Mouse (Mus musculus) MEL (cell line): ENCODE measurements at regions not wholly inside any gene's neighbourhood (a gene's known extent, or its start where the extent isn't known, plus 50 kb on each side); places are given as distances from the start of the nearest gene placed in this dataset.

Experiments used
- DNase-seq: peaks from one replicate; pipeline ENCODE4 v3.0.0; 2011; ENCODE audit warnings: low read depth, low spot score
- H3K27ac ChIP-seq: 2 replicates; pipeline ENCODE4 v1.5.1; 2012; ENCODE audit warnings: low read depth, mild to moderate bottlenecking, control low read depth, low read length, moderate library complexity; ENCODE audit not compliant: control insufficient read depth
- H3K27me3 ChIP-seq, 2 experiments: fragments of 150-350 bp in 1 of 2; sonication (generic) in 1 of 2; 2 replicates each; pipeline ENCODE4 v1.6.1; 2012; ENCODE audit warnings: low read length in 2 of 2, mild to moderate bottlenecking in 2 of 2, improper control_type of control experiment in 1 of 2, moderate library complexity in 1 of 2; ENCODE audit not compliant: insufficient read depth in 2 of 2, control insufficient read depth in 1 of 2
- H3K36me3 ChIP-seq, 2 experiments: 2 replicates each; pipeline ENCODE4 v1.6.1; 2012 to 2014; ENCODE audit warnings: low read length in 2 of 2, improper control_type of control experiment in 1 of 2, inconsistent platforms in 1 of 2, mild to moderate bottlenecking in 1 of 2; ENCODE audit not compliant: insufficient read depth in 2 of 2, control insufficient read depth in 1 of 2
- H3K4me1 ChIP-seq, 2 experiments: fragments of 150-350 bp in 1 of 2; sonication (generic) in 1 of 2; 2 replicates each; pipeline ENCODE4 v1.6.1; 2012; ENCODE audit warnings: low read length in 2 of 2, improper control_type of control experiment in 1 of 2, mild to moderate bottlenecking in 1 of 2; ENCODE audit not compliant: insufficient read depth in 2 of 2, control insufficient read depth in 1 of 2
- H3K4me3 ChIP-seq, 2 experiments: fragments of 150-350 bp in 1 of 2; sonication (generic) in 1 of 2; 2 replicates each; pipeline ENCODE4 v1.5.1; 2012; ENCODE audit warnings: low read depth in 2 of 2, low read length in 2 of 2, mild to moderate bottlenecking in 2 of 2, moderate library complexity in 2 of 2, control low read depth in 1 of 2, improper control_type of control experiment in 1 of 2; ENCODE audit not compliant: control insufficient read depth in 1 of 2, insufficient read depth in 1 of 2
- H3K79me2 ChIP-seq: 2 replicates; pipeline ENCODE4 v1.6.1; 2012; ENCODE audit warnings: mild to moderate bottlenecking, low read length, moderate library complexity; ENCODE audit not compliant: control insufficient read depth, poor library complexity, insufficient read depth
- H3K9ac ChIP-seq: 2 replicates; pipeline ENCODE4 v1.6.1; 2012; ENCODE audit warnings: low read depth, mild to moderate bottlenecking, control low read depth, low read length, moderate library complexity; ENCODE audit not compliant: control insufficient read depth, poor library complexity, severe bottlenecking
- H3K9me3 ChIP-seq: fragments of 150-350 bp; sonication (generic); replicated peaks from 2 replicates; pipeline ENCODE4 v1.6.1; 2012; ENCODE audit warnings: mild to moderate bottlenecking, low read length, improper control_type of control experiment, moderate library complexity; ENCODE audit not compliant: insufficient read depth
- BHLHE40 ChIP-seq: IDR thresholded peaks from 2 replicates; pipeline ENCODE4 v1.6.1; 2012; ENCODE audit warnings: low read depth, mild to moderate bottlenecking, inconsistent platforms, low read length, improper control_type of control experiment, borderline replicate concordance
- CTCF ChIP-seq, 3 experiments: IDR thresholded peaks in 2 of 3; conservative IDR thresholded peaks in 1 of 3; 2 replicates each; pipeline ENCODE4 v1.5.1; 2011 to 2012; ENCODE audit warnings: low read length in 3 of 3, low read depth in 2 of 3, mild to moderate bottlenecking in 2 of 3, improper control_type of control experiment in 1 of 3, inconsistent platforms in 1 of 3, mixed read lengths in 1 of 3, moderate library complexity in 1 of 3; ENCODE audit not compliant: control insufficient read depth in 1 of 3, insufficient read depth in 1 of 3, poor library complexity in 1 of 3, severe bottlenecking in 1 of 3
- E2F4 ChIP-seq: IDR thresholded peaks from 2 replicates; pipeline ENCODE4 v1.6.1; 2011; ENCODE audit warnings: low read depth, low read length, improper control_type of control experiment, borderline replicate concordance
- EP300 ChIP-seq, 2 experiments: IDR thresholded peaks; 2 replicates each; pipeline ENCODE4 v1.6.1; 2011; ENCODE audit warnings: improper control_type of control experiment in 2 of 2, low read length in 2 of 2, low read depth in 1 of 2, mild to moderate bottlenecking in 1 of 2
- ETS1 ChIP-seq: IDR thresholded peaks from 2 replicates; pipeline ENCODE4 v1.6.1; 2012; ENCODE audit warnings: low read depth, mild to moderate bottlenecking, inconsistent platforms, low read length, improper control_type of control experiment, moderate library complexity
- GABPA ChIP-seq: IDR thresholded peaks from 2 replicates; pipeline ENCODE4 v1.6.1; 2012; ENCODE audit warnings: low read depth, mild to moderate bottlenecking, inconsistent platforms, low read length, improper control_type of control experiment, moderate library complexity
- GATA1 ChIP-seq: IDR thresholded peaks from 2 replicates; pipeline ENCODE4 v1.6.1; 2011; ENCODE audit warnings: low read depth, low read length, improper control_type of control experiment
- HCFC1 ChIP-seq: IDR thresholded peaks from 2 replicates; pipeline ENCODE4 v1.6.1; 2012; ENCODE audit warnings: low read depth, mild to moderate bottlenecking, inconsistent platforms, low read length, improper control_type of control experiment, moderate library complexity
- JUND ChIP-seq: IDR thresholded peaks from 2 replicates; pipeline ENCODE4 v1.6.1; 2011; ENCODE audit warnings: low read depth, mild to moderate bottlenecking, improper control_type of control experiment, low read length
- KAT2A ChIP-seq: conservative IDR thresholded peaks from 2 replicates; pipeline ENCODE4 v1.6.1; 2012; ENCODE audit warnings: low read depth, low read length, improper control_type of control experiment, inconsistent platforms
- MAX ChIP-seq: IDR thresholded peaks from 2 replicates; pipeline ENCODE4 v1.6.1; 2011; ENCODE audit warnings: low read length, improper control_type of control experiment
- MAZ ChIP-seq: IDR thresholded peaks from 2 replicates; pipeline ENCODE4 v1.6.1; 2012; ENCODE audit warnings: low read depth, mild to moderate bottlenecking, inconsistent platforms, low read length, improper control_type of control experiment
- MYB ChIP-seq: IDR thresholded peaks from 2 replicates; pipeline ENCODE4 v1.6.1; 2011; ENCODE audit warnings: mild to moderate bottlenecking, low read depth, low read length, improper control_type of control experiment
- MYC ChIP-seq: IDR thresholded peaks from 2 replicates; pipeline ENCODE4 v1.6.1; 2011; ENCODE audit warnings: low read depth, mild to moderate bottlenecking, low read length, improper control_type of control experiment, moderate library complexity
- NRF1 ChIP-seq: IDR thresholded peaks from 2 replicates; pipeline ENCODE4 v1.6.1; 2014; ENCODE audit warnings: low read depth, mild to moderate bottlenecking, inconsistent platforms, low read length, improper control_type of control experiment, moderate library complexity; ENCODE audit not compliant: poor library complexity, insufficient read depth, severe bottlenecking
- POLR2AphosphoS2 ChIP-seq: IDR thresholded peaks from 2 replicates; pipeline ENCODE4 v1.6.1; 2011; ENCODE audit warnings: low read length, improper control_type of control experiment
- RAD21 ChIP-seq: IDR thresholded peaks from 2 replicates; pipeline ENCODE4 v1.6.1; 2011; ENCODE audit warnings: mild to moderate bottlenecking, low read depth, low read length, improper control_type of control experiment
- RCOR1 ChIP-seq: IDR thresholded peaks from 2 replicates; pipeline ENCODE4 v1.6.1; 2012; ENCODE audit warnings: low read depth, mild to moderate bottlenecking, inconsistent platforms, low read length, improper control_type of control experiment
- SIN3A ChIP-seq: IDR thresholded peaks from 2 replicates; pipeline ENCODE4 v1.6.1; 2012; ENCODE audit warnings: low read length, improper control_type of control experiment, inconsistent platforms
- SMC3 ChIP-seq: IDR thresholded peaks from 2 replicates; pipeline ENCODE4 v1.6.1; 2011; ENCODE audit warnings: low read depth, low read length, improper control_type of control experiment
- TAL1 ChIP-seq: IDR thresholded peaks from 2 replicates; pipeline ENCODE4 v1.6.1; 2012; ENCODE audit warnings: mild to moderate bottlenecking, inconsistent platforms, low read length, moderate library complexity, mixed read lengths
- TCF12 ChIP-seq: IDR thresholded peaks from 2 replicates; pipeline ENCODE4 v1.6.1; 2014; ENCODE audit warnings: low read depth, mild to moderate bottlenecking, inconsistent platforms, low read length, improper control_type of control experiment, moderate library complexity
- UBTF ChIP-seq: IDR thresholded peaks from 2 replicates; pipeline ENCODE4 v1.6.1; 2012; ENCODE audit warnings: low read depth, mild to moderate bottlenecking, inconsistent platforms, low read length, improper control_type of control experiment, moderate library complexity, borderline replicate concordance; ENCODE audit not compliant: insufficient read depth
- ZC3H11A ChIP-seq: IDR thresholded peaks from 2 replicates; pipeline ENCODE4 v1.6.1; 2012; ENCODE audit warnings: low read depth, mild to moderate bottlenecking, inconsistent platforms, low read length, improper control_type of control experiment
- ZMIZ1 ChIP-seq: IDR thresholded peaks from 2 replicates; pipeline ENCODE4 v1.6.1; 2012; ENCODE audit warnings: low read depth, mild to moderate bottlenecking, inconsistent platforms, low read length, improper control_type of control experiment, moderate library complexity

- DNase-seq, result no peak
- Histone ChIP-seq H3K4me1 (no peaks in the 10 kb centered on the region), H3K9me3 (no peaks in the 10 kb centered on the region), H3K4me3 (no peak overlapping the region), H3K27me3 (no peaks in the 10 kb centered on the region), H3K79me2 (no peaks in the 10 kb centered on the region), H3K27ac (no peak overlapping the region), H3K36me3 (no peaks in the 10 kb centered on the region), H3K9ac (no peak overlapping the region)
- no peak for TF ChIP-seq GABPA
- TF ChIP-seq JUND, result no peak
- no peak for TF ChIP-seq EP300 (IDR thresholded peaks at IDR 0.05; ENCODE audit: low read depth in 1 of 2, low read length in 2 of 2)
- no peak for TF ChIP-seq NRF1
- TF ChIP-seq RCOR1, result no peak
- no peak for TF ChIP-seq TAL1
- TF ChIP-seq MYB, result no peak
These were observed 58.7 kb upstream of the Fam241a start for GRCm38 (mm10) chr3:127954856-127955255.

GRCm38 (mm10) chr3:127953610-127954009 lies 57.5 kb upstream of the Fam241a start:
- Histone ChIP-seq H3K4me3 (no peak overlapping the region), H3K36me3 (no peaks in the 10 kb centered on the region), H3K79me2 (no peaks in the 10 kb centered on the region), H3K9me3 (no peaks in the 10 kb centered on the region), H3K9ac (no peak overlapping the region), H3K27me3 (no peaks in the 10 kb centered on the region), H3K27ac (no peak overlapping the region), H3K4me1 (no peaks in the 10 kb centered on the region)
- DNase-seq, result no peak
- no peak for TF ChIP-seq ETS1
- TF ChIP-seq SMC3, result no peak
- TF ChIP-seq MAX, result no peak
- no peak for TF ChIP-seq RCOR1
- no peak for TF ChIP-seq BHLHE40
- no peak for TF ChIP-seq UBTF

GRCm38 (mm10) chr3:127948898-127949620 lies 52.9 kb upstream of the Fam241a start:
- H3K4me1 ChIP-seq, result no peaks in the 10 kb centered on the region
- peak; percentile 82 for DNase-seq
- TF ChIP-seq CTCF (IDR thresholded peaks at IDR 0.05 in 2 of 3, conservative IDR thresholded peaks at IDR 0.05 in 1 of 3; ENCODE audit: control insufficient read depth in 1 of 3, insufficient read depth in 1 of 3, low read depth in 2 of 3, low read length in 3 of 3, poor library complexity in 1 of 3, severe bottlenecking in 1 of 3), result peak; percentile 12 to 88 (median 46); a peak in 3 of 6 replicates
- TF ChIP-seq UBTF, result no peak
- TF ChIP-seq KAT2A, result no peak
- TF ChIP-seq HCFC1, result no peak
- TF ChIP-seq ZMIZ1, result no peak
- TF ChIP-seq SMC3, result peak; percentile 94
- no peak for TF ChIP-seq POLR2AphosphoS2
- TF ChIP-seq GATA1, result no peak
- no peak for TF ChIP-seq E2F4
- peak; percentile 41; the same call in 1 of the 2 replicates for TF ChIP-seq BHLHE40
- TF ChIP-seq JUND, result peak; percentile 100
- TF ChIP-seq TCF12, result peak; percentile 24; the same call in 1 of the 2 replicates
- TF ChIP-seq RAD21, result peak; percentile 92
- TF ChIP-seq MAX, result no peak
- no peak for TF ChIP-seq MYC
- peak; percentile 42; the same call in 1 of the 2 replicates for TF ChIP-seq SIN3A
- peak; percentile 95 for TF ChIP-seq ZC3H11A
- TF ChIP-seq MAZ, result 0 out of 2 replicates have a peak, but pooled peaks have one; percentile 53

More at GRCm38 (mm10) chr3:127948898-127949620, 52.9 kb upstream of the Fam241a start:
- no peak overlapping the region for H3K27ac ChIP-seq
- no peaks in the 10 kb centered on the region for H3K27me3 ChIP-seq
- H3K9ac ChIP-seq, result no peak overlapping the region
- H3K36me3 ChIP-seq, result no peaks in the 10 kb centered on the region
- H3K9me3 ChIP-seq, result no peaks in the 10 kb centered on the region
- no peaks in the 10 kb centered on the region for H3K79me2 ChIP-seq
- no peak overlapping the region for H3K4me3 ChIP-seq
